Mouse (Mus musculus) mouse embryonic stem cell (cell line): ENCODE data around the gene Adgrl1.

Experiments
- in situ Hi-C, 2 experiments: fragments of 300-500 bp; cut with MboI; formaldehyde crosslinking; loops; 1 replicate in 1 of 2; 3 replicates in 1 of 2; pipeline ENCODE4 v1.14.3; 2019 to 2020; ENCODE audit warnings: low sequenced_read_pairs in 2 of 2, low pct_unique_long_range_greater_than_20kb in 1 of 2, mixed read lengths in 1 of 2; ENCODE audit not compliant: unreplicated experiment in 1 of 2

Adgrl1 gene

DNA sequence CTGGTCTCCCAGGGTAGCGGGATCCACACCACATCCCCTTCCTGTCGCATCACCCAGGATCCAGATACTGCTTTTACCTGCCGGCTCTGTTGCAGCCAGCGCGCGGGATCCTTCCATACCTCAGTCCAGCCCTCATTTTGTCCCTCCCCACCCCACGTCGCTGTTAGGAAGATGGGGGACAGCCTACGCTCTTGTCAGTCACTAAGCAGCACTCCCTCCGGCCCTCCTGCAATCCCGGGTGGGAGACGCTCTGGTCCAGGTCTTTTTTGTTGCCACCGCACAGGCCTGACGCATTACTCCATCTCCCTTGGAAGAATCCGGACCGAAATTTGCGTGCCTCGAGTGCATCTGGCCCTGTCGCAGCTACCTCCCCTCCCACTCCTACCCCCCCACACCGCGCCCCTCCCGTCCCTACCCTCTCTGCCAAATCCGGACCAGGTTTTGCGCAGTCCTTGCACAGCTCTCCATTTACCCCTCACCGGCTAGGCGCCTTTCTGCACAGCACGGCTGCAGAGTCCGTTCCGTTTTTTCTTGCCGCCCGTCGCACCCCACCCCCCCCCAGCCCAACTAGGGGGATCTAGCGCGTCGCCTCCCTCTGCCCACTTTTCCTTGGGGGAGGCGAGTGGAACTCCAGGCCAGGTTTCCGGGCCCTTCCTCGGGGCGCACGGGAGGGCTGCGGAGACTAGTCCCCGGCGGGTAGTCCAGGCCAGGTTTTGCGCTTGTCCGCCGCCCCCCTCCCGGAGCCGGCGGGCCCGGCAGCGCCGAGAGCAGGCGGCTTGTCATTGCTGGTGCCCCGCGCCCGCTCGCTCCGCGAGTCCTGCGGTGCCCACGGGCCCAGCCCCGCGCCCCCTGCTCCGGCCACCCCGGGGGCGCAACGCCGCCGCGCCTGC, at the start of gene Adgrl1:
Gene Adgrl1 (plus strand): TSS at position 743 of the 890 bp plus-strand sequence.
- in situ Hi-C loops = loop anchor here (5.0 kb wide), 1 partner anchor 117 kb away; no protein-coding TSS in a partner anchor

DNA sequence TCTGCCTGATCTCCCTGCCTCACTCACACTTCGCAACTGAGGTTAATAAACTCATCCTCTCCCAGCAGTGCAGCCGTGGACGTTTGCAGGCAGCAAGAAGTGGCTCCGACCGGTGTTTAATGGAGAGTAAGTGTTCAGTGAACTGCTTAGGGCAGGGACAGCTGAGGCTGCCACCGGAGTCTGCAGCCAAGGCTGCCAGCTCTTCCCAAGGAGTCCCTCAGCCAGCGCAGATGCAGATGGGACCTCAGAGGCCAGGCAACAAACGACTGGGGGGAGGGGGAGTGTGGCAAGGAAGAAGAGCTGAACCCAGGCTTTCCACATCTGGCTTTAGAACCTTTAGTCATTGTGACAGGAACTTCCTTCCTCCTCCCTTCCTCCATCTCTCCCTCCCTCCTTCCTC, 47.6 kb upstream of the Adgrl1 start:
- in situ Hi-C loops = no loop called here

DNA sequence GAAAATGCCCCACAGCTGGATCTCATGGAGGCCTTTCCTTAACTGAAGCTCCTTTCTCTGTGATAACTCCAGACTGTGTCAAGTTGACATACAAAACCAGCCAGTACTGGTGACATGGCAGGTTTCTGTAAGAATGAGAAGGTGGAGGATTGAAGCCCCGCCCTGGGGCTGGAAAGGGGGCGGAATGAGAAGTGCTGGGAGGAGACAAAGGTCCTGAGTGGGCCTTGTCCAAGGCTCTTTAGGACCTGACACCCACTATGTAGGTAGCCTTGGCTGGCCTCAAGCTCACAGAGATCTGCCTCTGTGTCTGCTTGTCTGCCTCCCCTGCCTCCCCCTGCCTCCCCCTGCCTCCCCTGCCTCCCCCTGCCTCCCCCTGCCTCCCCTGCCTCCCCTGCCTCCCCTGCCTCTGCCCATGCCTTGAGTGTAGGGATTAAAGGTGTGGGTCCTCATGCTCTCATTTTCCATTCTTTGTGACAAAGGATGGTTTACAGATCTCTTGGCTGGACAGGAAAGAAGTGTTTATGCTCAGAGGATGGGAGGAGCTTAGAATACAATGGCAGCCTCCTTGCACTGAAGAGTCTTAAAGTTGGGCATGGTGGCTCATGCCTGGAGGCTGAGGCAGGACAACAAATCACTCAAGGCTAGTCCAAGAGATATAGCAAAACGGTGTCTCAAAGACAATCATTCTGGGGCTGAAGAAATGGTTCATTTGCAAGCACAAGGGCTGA, 46.4 kb upstream of the Adgrl1 start:
- in situ Hi-C loops = no loop called here

DNA sequence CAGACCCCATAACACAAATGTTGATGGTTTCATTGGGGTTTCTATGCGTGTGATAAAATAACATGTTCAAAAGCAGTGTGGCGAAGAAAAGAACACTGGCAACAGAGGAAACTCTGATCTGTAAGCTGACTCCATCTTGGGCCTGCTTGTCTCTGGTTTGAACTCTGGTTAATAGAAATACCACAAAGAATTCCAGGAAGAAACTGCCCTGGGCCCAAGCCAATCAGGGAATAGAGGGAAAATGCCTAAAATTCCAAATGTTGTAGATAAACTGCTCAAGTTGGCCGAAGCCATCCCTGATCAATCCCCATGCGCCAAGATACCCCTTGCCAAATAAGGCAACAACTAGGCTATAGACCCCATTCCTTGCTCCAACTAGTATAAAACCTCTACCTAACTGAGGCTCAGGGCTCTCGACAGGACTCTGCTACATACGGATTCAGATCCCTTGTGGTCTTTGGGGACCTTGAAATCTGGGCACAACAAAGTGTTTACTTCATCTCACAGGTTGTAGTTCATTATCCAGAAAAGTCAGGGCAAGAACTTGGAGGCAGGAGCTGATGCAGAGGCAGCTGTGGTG, 43.3 kb upstream of the Adgrl1 start:
- in situ Hi-C loops = no loop called here

DNA sequence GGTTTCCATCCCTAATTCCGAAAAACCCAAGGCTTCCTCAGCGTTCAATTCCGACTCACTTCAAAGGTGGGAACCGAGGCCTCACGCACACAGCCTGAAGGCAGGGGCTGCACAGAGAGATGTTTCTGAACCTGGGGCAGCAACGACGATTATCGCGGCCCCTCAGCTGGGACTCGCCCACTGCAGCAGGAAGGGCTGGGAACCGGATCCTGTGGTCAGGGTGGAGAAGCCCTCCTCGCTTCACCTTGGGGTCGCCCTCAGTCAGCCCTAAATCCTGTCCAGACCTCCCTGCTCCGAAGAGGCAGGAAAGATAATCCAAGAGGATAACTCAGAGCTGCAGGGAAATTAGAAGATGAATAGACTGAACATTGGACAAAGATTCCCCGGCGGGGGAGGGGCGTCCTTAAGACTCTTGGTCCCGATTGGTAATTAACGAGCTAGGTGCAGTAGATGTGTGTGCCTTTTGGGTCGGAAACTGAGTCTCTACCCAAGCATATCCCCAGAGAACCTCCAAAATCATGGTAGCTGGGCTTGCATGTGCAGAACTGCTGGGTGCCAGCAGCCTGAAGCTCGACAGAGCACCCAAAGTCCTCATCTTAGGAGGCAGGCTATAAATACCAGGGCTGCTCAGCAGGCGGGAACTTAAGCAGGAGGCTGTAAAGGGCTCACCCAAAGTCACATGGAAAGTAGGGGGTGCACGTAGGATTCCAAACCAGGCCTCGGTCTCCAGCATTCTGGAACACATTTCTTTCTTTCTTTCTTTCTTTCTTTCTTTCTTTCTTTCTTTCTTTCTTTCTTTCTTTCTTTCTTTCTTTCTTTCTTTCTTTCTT, 37.3 kb upstream of the Adgrl1 start:
- in situ Hi-C loops = no loop called here

DNA sequence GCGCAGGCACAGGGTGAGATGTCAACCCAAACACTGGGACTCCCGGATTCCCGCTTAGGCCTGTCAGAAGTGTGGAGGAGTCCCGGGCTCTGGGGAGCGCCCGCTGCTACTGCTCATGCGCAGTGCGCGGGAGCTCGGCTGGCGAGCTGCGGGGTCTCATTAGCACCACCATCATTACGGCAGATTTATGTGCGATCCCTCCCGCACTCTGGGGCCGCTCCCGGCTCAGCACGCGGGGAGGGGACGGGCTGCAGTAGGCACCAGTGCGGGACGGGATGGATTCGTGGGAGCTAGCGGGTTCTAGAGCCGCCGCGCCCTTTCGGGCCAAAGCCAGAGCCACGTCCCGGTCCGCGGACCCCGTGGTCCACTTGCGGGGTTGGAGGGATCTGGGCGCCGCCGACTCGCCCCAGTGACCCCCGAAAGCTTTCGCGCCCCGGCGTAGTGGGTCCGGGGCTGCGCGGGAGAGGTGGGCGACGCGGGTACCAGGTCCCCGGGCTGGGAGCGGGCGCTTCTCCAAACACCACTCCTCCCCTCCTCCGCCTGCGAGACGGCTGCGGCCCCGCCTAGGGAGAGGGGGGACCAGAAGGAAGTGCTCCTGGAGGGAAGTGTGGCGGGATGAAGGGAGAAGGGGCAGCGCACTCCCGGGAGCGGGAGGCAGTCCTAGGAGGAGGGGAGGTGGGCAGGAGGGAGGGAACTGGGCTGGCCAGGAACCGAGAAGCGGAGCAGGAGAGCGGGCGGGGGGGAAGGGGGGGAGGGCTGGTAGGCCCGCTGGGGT, 24.8 kb upstream of the Adgrl1 start:
- in situ Hi-C loops = no loop called here

DNA sequence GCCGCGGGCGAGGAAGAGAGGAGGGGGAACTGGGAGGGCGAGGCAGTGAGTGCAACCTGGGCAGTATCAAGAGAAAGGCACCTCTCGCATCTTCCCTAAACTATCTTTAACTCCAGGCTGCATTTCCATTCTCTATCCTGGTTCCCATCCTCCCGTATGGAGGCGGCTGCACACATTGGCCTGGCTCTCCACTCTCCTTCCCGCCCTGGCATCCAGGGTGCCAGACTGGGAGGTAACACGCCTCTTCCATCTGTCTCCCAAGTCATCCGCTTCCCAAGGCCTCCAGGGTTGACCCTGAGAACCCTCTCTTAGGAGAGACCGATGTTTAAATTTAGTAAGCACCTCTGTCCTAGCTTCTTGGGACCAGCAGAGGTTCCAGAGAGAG, 24.3 kb upstream of the Adgrl1 start:
- in situ Hi-C loops = no loop called here

DNA sequence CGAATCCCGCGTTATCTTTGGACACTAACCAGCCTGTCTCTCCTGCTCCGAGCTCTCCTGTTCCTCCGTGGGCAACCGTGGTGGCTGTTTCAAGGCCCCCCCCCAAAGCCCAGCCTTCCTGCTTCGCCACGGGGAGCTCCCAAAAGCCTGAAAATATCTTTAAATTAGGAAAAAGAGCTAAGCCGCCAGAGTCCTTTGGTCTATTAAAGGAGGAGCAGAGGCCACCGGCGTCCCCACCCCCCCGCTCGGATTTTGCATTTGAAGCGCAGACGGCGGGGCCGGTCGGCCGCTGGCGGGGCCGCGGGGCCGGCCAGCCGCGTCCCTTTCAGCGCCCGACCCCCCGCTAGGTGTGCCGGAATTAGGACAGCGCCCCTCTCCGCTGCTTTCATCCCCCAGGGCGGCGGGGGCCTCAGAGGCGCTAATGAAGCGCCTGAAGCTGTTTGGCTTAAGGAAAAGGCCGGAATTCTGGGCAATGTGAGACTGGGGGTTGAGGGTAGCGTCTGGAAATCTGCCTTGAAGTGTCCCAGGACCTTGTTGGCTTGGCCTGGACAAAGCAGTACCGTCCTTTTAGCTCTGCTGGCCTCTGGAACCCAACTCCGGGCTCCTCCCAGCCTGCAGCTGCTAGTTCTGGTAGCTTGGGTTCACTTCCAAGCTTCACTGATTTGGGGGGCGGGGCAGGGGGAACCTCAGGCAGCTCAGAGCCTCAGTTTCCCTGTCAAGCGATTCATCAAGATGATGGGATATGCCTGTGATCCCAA, 23.6 kb upstream of the Adgrl1 start:
- in situ Hi-C loops = no loop called here

DNA sequence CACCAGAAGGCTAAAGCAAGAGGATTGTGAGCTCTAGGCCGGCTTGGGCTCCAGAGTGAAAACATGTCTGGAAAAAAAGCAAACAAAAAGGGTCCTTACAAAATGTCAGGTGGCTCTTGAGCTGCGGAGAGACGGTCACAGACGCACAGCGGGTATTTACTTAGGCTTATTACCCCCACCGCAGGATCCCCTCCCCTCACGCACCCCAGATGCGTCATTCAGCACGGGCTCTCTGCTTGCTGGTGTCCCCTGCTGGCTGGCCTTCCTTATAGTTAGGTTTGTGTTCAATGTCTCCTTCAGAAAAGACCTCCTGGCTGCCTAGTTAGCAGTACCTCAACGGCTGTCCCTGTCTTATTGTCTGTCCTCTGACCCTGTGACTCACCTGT, 23.1 kb upstream of the Adgrl1 start:
- in situ Hi-C loops = no loop called here

DNA sequence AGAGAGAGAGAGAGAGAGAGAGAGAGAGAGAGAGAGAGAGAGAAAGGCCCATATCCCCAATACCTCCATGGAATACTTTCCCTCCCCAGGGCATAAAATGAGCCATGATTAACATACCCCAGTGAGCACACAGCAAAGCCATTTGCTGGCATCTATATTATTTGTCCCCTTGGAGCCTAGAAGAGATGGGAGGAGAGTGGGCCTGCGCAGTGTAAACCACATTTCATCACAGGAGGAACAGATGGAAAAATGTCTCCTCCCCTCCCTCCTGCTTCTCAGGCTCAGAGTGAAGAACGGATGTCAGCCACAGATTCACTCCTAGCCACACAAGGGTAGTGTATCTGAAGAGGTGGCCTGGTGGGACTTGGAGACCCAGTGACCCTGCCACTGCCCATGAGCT, 11.5 kb upstream of the Adgrl1 start:
- in situ Hi-C loops = no loop called here

DNA sequence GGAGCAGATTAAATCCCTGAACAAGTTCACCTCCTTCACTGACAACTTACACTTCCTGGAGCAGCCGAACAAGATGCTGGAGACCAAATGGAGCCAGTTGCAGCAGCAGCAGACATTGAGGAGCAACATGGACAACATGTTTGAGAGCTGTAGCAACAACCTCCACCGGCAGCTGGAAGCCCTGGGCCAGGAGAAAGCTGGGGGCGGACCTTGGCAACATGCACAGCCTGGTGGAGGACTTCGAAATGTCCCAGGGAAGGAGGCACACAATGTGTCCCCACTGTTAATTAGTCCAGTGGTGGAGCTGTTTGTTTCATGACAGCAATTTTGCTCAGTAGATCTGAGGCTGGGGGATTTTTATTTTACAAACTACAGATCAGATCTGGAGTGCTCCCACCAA, 7.8 kb upstream of the Adgrl1 start:
- in situ Hi-C loops = no loop called here

DNA sequence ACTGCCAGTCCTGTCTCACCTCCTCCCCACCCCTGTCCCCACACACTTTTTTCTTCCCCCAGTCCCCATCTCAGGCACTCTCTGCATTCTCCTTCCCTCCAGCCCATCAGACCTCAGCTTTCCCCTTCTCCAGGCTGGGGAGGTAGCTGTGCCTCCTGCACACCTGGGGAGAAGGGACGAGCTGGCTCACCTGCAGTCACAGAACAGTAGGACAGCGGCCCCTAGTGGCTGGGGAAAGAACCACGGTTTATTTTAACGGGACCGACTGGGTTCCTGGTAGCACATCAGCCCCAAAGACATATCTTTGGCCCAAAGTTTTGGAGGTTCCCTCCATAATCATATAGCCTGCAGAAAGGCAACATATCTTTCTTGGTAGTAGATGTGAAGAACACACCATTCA, 6.0 kb upstream of the Adgrl1 start:
- in situ Hi-C loops = no loop called here

DNA sequence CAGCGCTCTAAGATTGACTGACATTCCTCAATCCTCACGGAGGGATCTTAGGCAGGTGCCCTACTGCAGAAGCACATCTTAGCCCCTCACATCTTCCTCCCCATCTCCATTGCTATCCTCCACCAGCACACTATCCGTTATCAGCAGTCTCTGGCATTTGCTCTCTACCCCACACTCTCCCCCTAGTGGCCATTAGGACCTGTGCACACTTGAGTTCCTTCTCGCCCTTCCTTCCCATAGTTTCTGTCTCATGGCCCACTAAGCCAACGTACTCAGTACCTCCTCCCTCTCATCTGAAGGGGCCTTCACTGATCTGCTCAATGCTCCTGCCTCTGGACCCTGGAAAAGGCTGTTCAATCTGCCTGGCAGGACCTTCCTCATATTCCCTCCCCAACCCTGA, 4.0 kb upstream of the Adgrl1 start:
- in situ Hi-C loops = loop anchor here (5.0 kb wide), 1 partner anchor 114 kb away; no protein-coding TSS in a partner anchor

DNA sequence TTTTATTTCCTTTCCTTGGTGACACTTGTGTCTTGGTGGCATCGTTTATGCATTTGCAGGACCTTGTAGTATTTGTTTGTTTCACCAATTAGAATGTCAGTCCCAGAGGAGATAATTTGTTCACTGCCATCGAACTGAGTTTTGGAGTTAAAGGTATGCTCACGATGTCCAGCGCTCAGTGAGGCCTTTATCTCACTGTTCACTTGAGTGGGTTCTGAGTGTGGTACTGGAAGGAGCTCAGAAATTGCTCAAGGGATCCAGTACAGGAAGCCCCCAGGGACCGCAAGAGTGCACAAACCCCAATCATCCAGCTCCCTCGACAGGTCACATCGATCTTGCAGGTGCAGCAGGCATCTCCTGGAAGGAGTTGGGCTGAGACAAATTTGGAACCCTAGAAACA, 3.4 kb upstream of the Adgrl1 start:
- in situ Hi-C loops = loop anchor here (5.0 kb wide), 1 partner anchor 114 kb away; no protein-coding TSS in a partner anchor

DNA sequence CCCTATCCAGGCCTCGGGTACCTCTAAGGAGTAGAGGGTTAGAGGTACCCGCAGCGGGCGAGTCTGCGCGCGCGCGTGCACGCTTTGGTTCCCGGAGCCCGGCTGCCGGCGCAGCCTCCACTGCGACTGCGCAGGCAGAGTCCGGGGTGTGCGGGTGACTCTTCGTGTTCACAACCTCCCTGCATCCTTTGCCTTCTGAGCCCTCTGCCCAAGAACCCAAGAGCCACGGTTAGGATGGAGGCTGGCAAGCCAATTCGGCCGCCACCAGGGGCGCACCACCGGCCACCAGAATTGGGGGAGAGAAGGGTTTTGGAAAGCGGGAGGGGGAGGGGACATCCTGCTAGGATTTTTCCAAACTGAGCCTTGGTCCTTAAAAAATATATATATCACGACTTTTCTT, 2.7 kb upstream of the Adgrl1 start:
- in situ Hi-C loops = loop anchor here (5.0 kb wide), 1 partner anchor 115 kb away; no protein-coding TSS in a partner anchor

DNA sequence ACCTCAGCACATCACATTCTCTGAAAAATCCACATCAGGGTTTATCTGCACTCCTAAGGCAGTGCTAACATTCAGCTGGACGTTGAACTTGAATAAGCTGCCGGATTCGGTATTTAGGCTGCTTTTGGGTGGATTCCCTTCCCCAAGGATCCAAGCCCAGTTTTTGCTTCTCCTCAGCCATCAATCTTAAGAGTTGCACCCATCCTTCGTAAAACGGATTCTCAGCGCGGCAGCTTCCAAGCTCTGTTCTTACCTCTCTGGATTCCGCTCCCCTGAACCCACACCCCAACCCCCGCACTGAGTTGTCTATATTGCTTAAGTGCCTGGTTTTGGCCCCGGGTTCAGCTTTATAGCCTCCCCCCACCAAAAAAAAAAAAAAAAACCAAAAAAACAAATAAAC, 1.4 kb upstream of the Adgrl1 start:
- in situ Hi-C loops = loop anchor here (5.0 kb wide), 1 partner anchor 116 kb away; no protein-coding TSS in a partner anchor

DNA sequence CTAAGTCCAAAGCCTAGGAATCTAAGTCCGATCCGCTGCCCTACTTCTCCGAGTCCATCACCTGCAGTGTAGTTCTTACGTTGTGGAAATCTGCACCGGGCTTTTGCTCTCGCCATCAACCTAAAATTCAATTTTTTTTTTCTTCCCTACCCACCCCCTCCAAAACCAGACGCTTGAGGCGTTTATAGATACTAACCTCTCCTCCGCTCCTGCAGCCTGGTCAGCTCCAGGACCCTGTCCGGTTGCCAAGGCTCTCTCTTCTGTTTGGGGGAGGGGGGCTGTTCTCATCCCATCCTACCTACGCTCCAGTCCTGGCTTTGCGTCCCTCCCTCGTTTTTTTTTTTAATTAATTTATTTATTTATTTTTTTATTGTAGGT, 931 bp upstream of the Adgrl1 start:
- in situ Hi-C loops = loop anchor here (5.0 kb wide), 1 partner anchor 117 kb away; no protein-coding TSS in a partner anchor
